Mouse (Mus musculus): ENCODE measurements around the gene Gm20931.
"Not testable (repeated sequence)": the region's sequence is repeated elsewhere in the genome, so short reads cannot be mapped to it uniquely, and the experiment has no call there.

Gene Gm20931

GRCm38 (mm10) chrY:55213420-55213819, at the start of gene Gm20931:
Gene Gm20931 (plus strand): TSS chrY:55213720.
- H3K4me3 ChIP-seq (replicated peaks; ENCODE audit: low read length); H3K4me1 ChIP-seq (replicated peaks; ENCODE audit: low read depth, low read length): not testable (repeated sequence)

More at GRCm38 (mm10) chrY:55213420-55213819, at the start of gene Gm20931:
- not testable (repeated sequence) for H3K9me3 ChIP-seq (ENCODE audit: low read length); H3K36me3 ChIP-seq (ENCODE audit: insufficient read depth, low read length); H3K27me3 ChIP-seq (ENCODE audit: insufficient read depth, low read length)
